Mouse (Mus musculus) limb, embryonic 14.5 days (tissue): Measurements from ENCODE around the gene E030018B13Rik. TPM values are rescaled to one million over a fixed set of nuclear protein-coding genes. Genes with fewer than 3 reads are reported as not detected.
A peak's percentile ranks its signal among the peaks of the same experiment; 100 is the strongest.

ENCODE experiments used
- ATAC-seq: fragments of 200-750 bp; cut with Nextera tagmentation; 2 replicates; pipeline ENCODE4 v1.8.0; 2017; ENCODE audit warnings: low read depth, moderate number of reproducible peaks, moderate TSS enrichment; ENCODE audit not compliant: low FRiP score
- DNase-seq: peaks from one replicate; pipeline ENCODE4 v3.0.0-alpha.2; 2015; ENCODE audit warnings: low spot score
- H3K27ac ChIP-seq: fragments of 300-500 bp; sonication (generic); replicated peaks from 2 replicates; pipeline ENCODE4 v1.5.1; 2014; ENCODE audit warnings: low read depth, mild to moderate bottlenecking, low read length, moderate library complexity, mixed read lengths
- H3K27me3 ChIP-seq: fragments of 300-500 bp; sonication (generic); 2 replicates; pipeline ENCODE4 v1.6.1; 2014; ENCODE audit warnings: low read length, mixed read lengths; ENCODE audit not compliant: control insufficient read depth, insufficient read depth
- H3K36me3 ChIP-seq: fragments of 300-500 bp; sonication (generic); 2 replicates; pipeline ENCODE4 v1.6.1; 2014; ENCODE audit warnings: mild to moderate bottlenecking, low read length, moderate library complexity, mixed read lengths; ENCODE audit not compliant: control insufficient read depth, insufficient read depth
- H3K4me1 ChIP-seq: fragments of 300-500 bp; sonication (generic); 2 replicates; pipeline ENCODE4 v1.6.1; 2014; ENCODE audit warnings: antibody characterized with exemption, low read length, mixed read lengths; ENCODE audit not compliant: control insufficient read depth, insufficient read depth
- H3K4me2 ChIP-seq: fragments of 300-500 bp; sonication (generic); replicated peaks from 2 replicates; pipeline ENCODE4 v1.6.1; 2014; ENCODE audit warnings: low read depth, mild to moderate bottlenecking, low read length, moderate library complexity; ENCODE audit not compliant: severe bottlenecking
- H3K4me3 ChIP-seq: fragments of 300-500 bp; sonication (generic); replicated peaks from 2 replicates; pipeline ENCODE4 v1.5.1; 2014; ENCODE audit warnings: low read length
- H3K9ac ChIP-seq: fragments of 300-500 bp; sonication (generic); 2 replicates; pipeline ENCODE4 v1.6.1; 2014; ENCODE audit warnings: mild to moderate bottlenecking, low read depth, low read length, moderate library complexity; ENCODE audit not compliant: severe bottlenecking
- H3K9me3 ChIP-seq: fragments of 300-500 bp; sonication (generic); 2 replicates; pipeline ENCODE4 v1.6.1; 2016; ENCODE audit warnings: low read length; ENCODE audit not compliant: control insufficient read depth
- POLR2A ChIP-seq: fragments of 200-500 bp; IDR thresholded peaks from 2 replicates; pipeline ENCODE4 v1.8.0; 2012; ENCODE audit warnings: inconsistent platforms, mild to moderate bottlenecking, moderate library complexity, borderline replicate concordance; ENCODE audit not compliant: insufficient read depth, insufficient read length; ENCODE audit errors: extremely low read depth
- WGBS: fragments of 180-500 bp; shearing (Covaris S2); extraction: QIAGEN DNeasy Blood & Tissue Kit; methylation state at CpG from one replicate; pipeline ENCODE4 v1.1.7; 2014; 5-methylcytosine and 5-hydroxymethylcytosine counted together
- polyA plus RNA-seq, 2 experiments: library from polyadenylated mRNA; depleted of rRNA in 1 of 2; stranded (reverse) in 1 of 2; unstranded in 1 of 2; fragments of >200 nt; fragmentation: Nextera tagmentation in 1 of 2; extraction: Ambion mirVana in 1 of 2; gene quantifications; 2 replicates each; pipeline versions ENCODE4 v1.2.1 to v1.2.3; 2012 to 2014

The E030018B13Rik gene
- polyA plus RNA-seq, 2 experiments, result not detected

DNA sequence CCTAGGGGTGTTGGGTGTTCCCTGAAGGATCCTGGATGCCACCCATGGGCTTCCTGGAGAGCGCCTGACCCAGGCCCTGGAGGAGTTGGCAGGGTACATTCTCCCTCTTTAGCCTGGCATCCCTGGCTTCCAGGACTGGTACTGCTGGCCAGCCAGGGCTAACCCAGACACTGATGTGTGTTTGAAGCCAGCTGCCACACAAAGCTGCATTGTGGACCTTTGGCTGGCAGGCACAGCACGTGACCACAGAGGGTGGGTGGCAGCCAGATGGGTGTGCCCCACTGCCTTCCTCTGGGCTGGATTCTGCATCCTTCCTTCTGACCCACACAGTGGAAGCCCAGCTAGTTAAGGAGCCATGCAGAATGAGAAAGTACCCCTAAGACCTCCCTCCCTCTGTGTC lies 48.5 kb downstream of the E030018B13Rik start:
- ATAC-seq (peak; percentile 68), DNase-seq (peak; percentile 43)
- Histone ChIP-seq H3K27me3 (no peaks in the 10 kb centered on the region), H3K27ac (peak overlapping the region; percentile 69), H3K36me3 (no peaks in the 10 kb centered on the region), H3K9ac (no peak overlapping the region), H3K9me3 (no peaks in the 10 kb centered on the region), H3K4me1 (peaks cover 3% of the 10 kb centered on the region; the same call in 1 of the 2 replicates), H3K4me3 (no peak overlapping the region), H3K4me2 (no peak overlapping the region)
- WGBS, result 74% methylated on average over 2 of the region's 2 CpGs
- no peak for TF ChIP-seq POLR2A

GRCm38 (mm10) chr7:63965635-63966418 lies 49.2 kb downstream of the E030018B13Rik start:
- no peak for DNase-seq
- Histone ChIP-seq H3K9me3 (no peaks in the 10 kb centered on the region), H3K27ac (peak overlapping the region; percentile 69), H3K4me1 (peaks cover 3% of the 10 kb centered on the region; the same call in 1 of the 2 replicates), H3K27me3 (no peaks in the 10 kb centered on the region), H3K36me3 (no peaks in the 10 kb centered on the region), H3K4me3 (no peak overlapping the region), H3K9ac (no peak overlapping the region), H3K4me2 (no peak overlapping the region)
- TF ChIP-seq POLR2A, result no peak
- WGBS, result 52% methylated on average over 5 of the region's 5 CpGs
- ATAC-seq, result 0 out of 2 replicates have a peak, but pooled peaks have one; percentile 20

GRCm38 (mm10) chr7:63969941-63970340 lies 53.3 kb downstream of the E030018B13Rik start:
- Histone ChIP-seq H3K27me3 (no peaks in the 10 kb centered on the region), H3K9me3 (no peaks in the 10 kb centered on the region), H3K4me2 (no peak overlapping the region), H3K4me3 (no peak overlapping the region), H3K4me1 (peaks cover 3% of the 10 kb centered on the region; the same call in 1 of the 2 replicates), H3K36me3 (no peaks in the 10 kb centered on the region), H3K9ac (no peak overlapping the region), H3K27ac (no peak overlapping the region)
- ATAC-seq (no peak), DNase-seq (no peak)
- 49% methylated on average over 3 of the region's 3 CpGs for WGBS
- TF ChIP-seq POLR2A, result no peak

Other genes with a start within 250 kb of the E030018B13Rik start
- gene Klf13, start 22.1 kb downstream of the E030018B13Rik start, polyA plus RNA-seq (2012; rRNA removed), result 9.9 and 12.3 TPM in 2 replicates
- 27.0 and 28.0 TPM in 2 replicates for gene Klf13, start 22.1 kb downstream of the E030018B13Rik start, polyA plus RNA-seq (2014; fragmentation: Nextera tagmentation; extraction: Ambion mirVana)
- 0.52 and 1.1 TPM in 2 replicates for gene Trpm1, start 237.0 kb downstream of the E030018B13Rik start, polyA plus RNA-seq (2012; rRNA removed)
- gene Trpm1, start 237.0 kb downstream of the E030018B13Rik start, polyA plus RNA-seq (2014; fragmentation: Nextera tagmentation; extraction: Ambion mirVana), result 0.33 and 0.85 TPM in 2 replicates